Mouse (Mus musculus): ENCODE results near the gene Sec24b. TPM values are rescaled to one million over a fixed set of nuclear protein-coding genes. Genes with fewer than 3 reads are reported as not detected.

Sec24b gene
- polyA plus RNA-seq (2016; fragmentation: Nextera tagmentation; extraction: Ambion mirVana): 31.8 and 36.3 TPM in 2 replicates

- Histone ChIP-seq H3K4me3 (replicated peaks) (peak within 1 kb of the TSS; percentile 99), H3K9me3 (no peaks in the 10 kb centered on the region), H3K4me1 (replicated peaks) (peaks cover 32% of the 10 kb centered on the region), H3K4me2 (peak within 1 kb of the TSS; percentile 70), H3K36me3 (0 out of 2 replicates have a peak, but pooled peaks cover 9% of the 10 kb centered on the region), H3K27ac (peak within 1 kb of the TSS; percentile 99), H3K27me3 (no peaks in the 10 kb centered on the region), H3K9ac (replicated peaks) (peak within 1 kb of the TSS; percentile 98)
- ATAC-seq (ENCODE audit: insufficient number of reproducible peaks, insufficient read depth, low FRiP score, low TSS enrichment, low read depth): no peak
- 17% methylated on average over 12 of the region's 12 CpGs for WGBS
These were observed at the start of gene Sec24b for GRCm38 (mm10) chr3:130061281-130061680. Gene Sec24b, minus strand, starts transcription at chr3:130061553.

- no peak for ATAC-seq (ENCODE audit: insufficient number of reproducible peaks, insufficient read depth, low FRiP score, low TSS enrichment, low read depth)
These were observed 43.1 kb upstream of the Sec24b start for GRCm38 (mm10) chr3:130104471-130104870.

GRCm38 (mm10) chr3:130103486-130103885 lies 42.1 kb upstream of the Sec24b start:
- H3K4me1 ChIP-seq (replicated peaks): peaks cover 16% of the 10 kb centered on the region; the same call in 1 of the 2 replicates
- ATAC-seq (ENCODE audit: insufficient number of reproducible peaks, insufficient read depth, low FRiP score, low TSS enrichment, low read depth): no peak
- no peaks in the 10 kb centered on the region for H3K27me3 ChIP-seq
- 76% methylated on average over 8 of the region's 8 CpGs for WGBS
- H3K4me2 ChIP-seq: no peak overlapping the region
- no peak overlapping the region for H3K27ac ChIP-seq
- H3K9me3 ChIP-seq: no peaks in the 10 kb centered on the region
- H3K9ac ChIP-seq (replicated peaks): no peak overlapping the region
- H3K36me3 ChIP-seq: no peaks in the 10 kb centered on the region
- no peak overlapping the region for H3K4me3 ChIP-seq (replicated peaks)

More at GRCm38 (mm10) chr3:130104471-130104870, 43.1 kb upstream of the Sec24b start:
- Histone ChIP-seq H3K36me3 (no peaks in the 10 kb centered on the region), H3K27me3 (no peaks in the 10 kb centered on the region), H3K4me3 (replicated peaks) (no peak overlapping the region), H3K4me1 (replicated peaks) (peaks cover 16% of the 10 kb centered on the region; the same call in 1 of the 2 replicates), H3K4me2 (peak overlapping the region; percentile 41), H3K27ac (0 out of 2 replicates have a peak overlapping the region, but pooled peaks have one; percentile 37), H3K9ac (replicated peaks) (no peak overlapping the region), H3K9me3 (no peaks in the 10 kb centered on the region)
- 23% methylated on average over 9 of the region's 9 CpGs for WGBS

GRCm38 (mm10) chr3:130095160-130095781 lies 33.9 kb upstream of the Sec24b start:
- no peak for ATAC-seq (ENCODE audit: insufficient number of reproducible peaks, insufficient read depth, low FRiP score, low TSS enrichment, low read depth)
- Histone ChIP-seq H3K4me3 (replicated peaks) (no peak overlapping the region), H3K9ac (replicated peaks) (no peak overlapping the region), H3K4me1 (replicated peaks) (no peaks in the 10 kb centered on the region), H3K36me3 (no peaks in the 10 kb centered on the region), H3K9me3 (no peaks in the 10 kb centered on the region), H3K27ac (no peak overlapping the region), H3K27me3 (peaks cover 2% of the 10 kb centered on the region; the same call in 1 of the 2 replicates), H3K4me2 (no peak overlapping the region)
- 44% methylated on average over 5 of the region's 5 CpGs for WGBS

GRCm38 (mm10) chr3:130094125-130094704 lies 32.9 kb upstream of the Sec24b start:
- Histone ChIP-seq H3K4me1 (replicated peaks) (no peaks in the 10 kb centered on the region), H3K36me3 (no peaks in the 10 kb centered on the region), H3K9me3 (no peaks in the 10 kb centered on the region), H3K9ac (replicated peaks) (no peak overlapping the region), H3K27ac (no peak overlapping the region), H3K4me3 (replicated peaks) (no peak overlapping the region), H3K4me2 (no peak overlapping the region), H3K27me3 (peaks cover 2% of the 10 kb centered on the region; the same call in 1 of the 2 replicates)
- 75% methylated on average over 5 of the region's 5 CpGs for WGBS
- ATAC-seq (ENCODE audit: insufficient number of reproducible peaks, insufficient read depth, low FRiP score, low TSS enrichment, low read depth): no peak

- H3K4me3 ChIP-seq (replicated peaks): no peak overlapping the region
- H3K9me3 ChIP-seq: no peaks in the 10 kb centered on the region
- H3K4me2 ChIP-seq: no peak overlapping the region
- peaks cover 20% of the 10 kb centered on the region for H3K4me1 ChIP-seq (replicated peaks)
- ATAC-seq (ENCODE audit: insufficient number of reproducible peaks, insufficient read depth, low FRiP score, low TSS enrichment, low read depth): no peak
- peaks cover 2% of the 10 kb centered on the region; the same call in 1 of the 2 replicates for H3K27me3 ChIP-seq
- no peak overlapping the region for H3K27ac ChIP-seq
- no peak overlapping the region for H3K9ac ChIP-seq (replicated peaks)
- 82% methylated on average over 9 of the region's 9 CpGs for WGBS
- H3K36me3 ChIP-seq: no peaks in the 10 kb centered on the region
These were observed 29.1 kb upstream of the Sec24b start for GRCm38 (mm10) chr3:130090460-130090859.

- peaks cover 2% of the 10 kb centered on the region; the same call in 1 of the 2 replicates for H3K27me3 ChIP-seq
- 92% methylated on average over 9 of the region's 9 CpGs for WGBS
- no peak for ATAC-seq (ENCODE audit: insufficient number of reproducible peaks, insufficient read depth, low FRiP score, low TSS enrichment, low read depth)
These were observed 27.3 kb upstream of the Sec24b start for GRCm38 (mm10) chr3:130088654-130089053.

GRCm38 (mm10) chr3:130087466-130087865 lies 26.1 kb upstream of the Sec24b start:
- Histone ChIP-seq H3K4me3 (replicated peaks) (no peak overlapping the region), H3K9ac (replicated peaks) (no peak overlapping the region), H3K4me1 (replicated peaks) (peaks cover 20% of the 10 kb centered on the region), H3K27me3 (peaks cover 2% of the 10 kb centered on the region; the same call in 1 of the 2 replicates), H3K9me3 (no peaks in the 10 kb centered on the region), H3K27ac (peak overlapping the region; percentile 84; the same call in 1 of the 2 replicates), H3K36me3 (no peaks in the 10 kb centered on the region), H3K4me2 (no peak overlapping the region)
- ATAC-seq (ENCODE audit: insufficient number of reproducible peaks, insufficient read depth, low FRiP score, low TSS enrichment, low read depth): no peak
- WGBS: 77% methylated on average over 9 of the region's 9 CpGs

More at GRCm38 (mm10) chr3:130088654-130089053, 27.3 kb upstream of the Sec24b start:
- Histone ChIP-seq H3K9ac (replicated peaks) (no peak overlapping the region), H3K27ac (no peak overlapping the region), H3K36me3 (no peaks in the 10 kb centered on the region), H3K4me1 (replicated peaks) (peaks cover 20% of the 10 kb centered on the region), H3K4me2 (no peak overlapping the region), H3K9me3 (no peaks in the 10 kb centered on the region), H3K4me3 (replicated peaks) (no peak overlapping the region)

GRCm38 (mm10) chr3:130086372-130087080 lies 25.2 kb upstream of the Sec24b start:
- 36% methylated on average over 13 of the region's 13 CpGs for WGBS
- H3K36me3 ChIP-seq: no peaks in the 10 kb centered on the region

GRCm38 (mm10) chr3:130083312-130083711 lies 22.0 kb upstream of the Sec24b start:
- WGBS: 83% methylated on average over 2 of the region's 2 CpGs
- no peaks in the 10 kb centered on the region for H3K36me3 ChIP-seq

More at GRCm38 (mm10) chr3:130086372-130087080, 25.2 kb upstream of the Sec24b start:
- no peak overlapping the region for H3K9ac ChIP-seq (replicated peaks)
- H3K9me3 ChIP-seq: no peaks in the 10 kb centered on the region
- peak overlapping the region; percentile 84 for H3K27ac ChIP-seq
- peak; percentile 79 for ATAC-seq (ENCODE audit: insufficient number of reproducible peaks, insufficient read depth, low FRiP score, low TSS enrichment, low read depth)
- H3K4me2 ChIP-seq: peak overlapping the region; percentile 47
- no peak overlapping the region for H3K4me3 ChIP-seq (replicated peaks)
- peaks cover 20% of the 10 kb centered on the region for H3K4me1 ChIP-seq (replicated peaks)
- H3K27me3 ChIP-seq: peaks cover 2% of the 10 kb centered on the region; the same call in 1 of the 2 replicates

GRCm38 (mm10) chr3:130080666-130081065 lies 19.3 kb upstream of the Sec24b start:
- H3K27me3 ChIP-seq: no peaks in the 10 kb centered on the region
- H3K4me2 ChIP-seq: no peak overlapping the region
- no peak overlapping the region for H3K9ac ChIP-seq (replicated peaks)
- ATAC-seq (ENCODE audit: insufficient number of reproducible peaks, insufficient read depth, low FRiP score, low TSS enrichment, low read depth): no peak
- H3K4me3 ChIP-seq (replicated peaks): no peak overlapping the region
- no peaks in the 10 kb centered on the region for H3K4me1 ChIP-seq (replicated peaks)
- no peaks in the 10 kb centered on the region for H3K36me3 ChIP-seq
- 81% methylated on average over 6 of the region's 6 CpGs for WGBS
- H3K9me3 ChIP-seq: no peaks in the 10 kb centered on the region
- no peak overlapping the region for H3K27ac ChIP-seq

More at GRCm38 (mm10) chr3:130083312-130083711, 22.0 kb upstream of the Sec24b start:
- Histone ChIP-seq H3K27ac (no peak overlapping the region), H3K4me3 (replicated peaks) (no peak overlapping the region), H3K9me3 (no peaks in the 10 kb centered on the region), H3K9ac (replicated peaks) (no peak overlapping the region), H3K27me3 (no peaks in the 10 kb centered on the region), H3K4me2 (no peak overlapping the region), H3K4me1 (replicated peaks) (peaks cover 20% of the 10 kb centered on the region)
- ATAC-seq (ENCODE audit: insufficient number of reproducible peaks, insufficient read depth, low FRiP score, low TSS enrichment, low read depth): no peak
